Mouse (Mus musculus) spleen, adult 2 months (tissue): ENCODE measurements at regions not wholly inside any gene's neighbourhood (a gene's known extent, or its start where the extent isn't known, plus 50 kb on each side); places are given as distances from the start of the nearest gene placed in this dataset.

Experiments used
- CTCF ChIP-seq: fragments of 200-500 bp; IDR thresholded peaks from 2 replicates; pipeline ENCODE4 v1.5.1; 2011; ENCODE audit warnings: mild to moderate bottlenecking, inconsistent platforms; ENCODE audit not compliant: insufficient read depth, insufficient read length, insufficient replicate concordance; ENCODE audit errors: extremely low read depth
- POLR2A ChIP-seq: fragments of 200-500 bp; IDR thresholded peaks from 2 replicates; pipeline ENCODE4 v1.6.1; 2011; ENCODE audit warnings: low read depth, low read length, inconsistent platforms

DNA sequence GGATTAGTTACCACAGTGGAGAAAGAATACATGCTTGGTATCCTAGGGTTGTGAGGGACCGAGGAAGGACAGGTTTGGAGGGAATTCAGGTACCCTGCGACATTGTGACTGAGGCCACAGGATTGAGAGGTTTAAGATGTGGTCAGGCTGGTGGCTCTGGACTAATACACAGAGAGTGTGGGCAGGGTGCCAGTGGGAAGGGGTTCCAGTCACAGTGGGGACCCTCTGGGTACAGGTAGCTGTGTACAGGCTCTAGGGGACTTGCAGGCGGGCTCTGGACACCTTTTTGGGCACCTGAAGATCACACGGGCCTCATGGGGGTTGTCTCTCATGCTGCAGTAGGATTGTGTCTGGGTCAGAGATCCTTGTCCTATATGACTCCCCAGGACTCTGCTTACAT lies 213.1 kb upstream of the Kcnab2 start:
- TF ChIP-seq CTCF (no peak), POLR2A (no peak)
